Comparison of ENCODE assay signal across 13 mouse cellular contexts in genomic region chr3:28502697-28503096, GRCm38 (mm10).
"Had no signal": no experiment of that assay in that cellular context is flagged by ENCODE, and none has a peak within 500 bp of the region (broad histone marks: within the 10 kb centered on the region; RNA-seq: fewer than 3 reads in every experiment).

No protein-coding gene starts in this region.

- DNase-seq: gastrocnemius, postnatal 14 days; gastrocnemius, postnatal 36 days; heart, adult 11 months; heart, adult 2 months; heart, postnatal 14 days; heart, postnatal 36 days; kidney, adult 18-20 months; kidney, adult 8-10 months; kidney, postnatal 10 days; kidney, postnatal 25 days; kidney, postnatal 4 days; liver; liver, embryonic 13.5 days had no signal
